Mouse (Mus musculus): ENCODE measurements around the gene Zfp93.

DNA sequence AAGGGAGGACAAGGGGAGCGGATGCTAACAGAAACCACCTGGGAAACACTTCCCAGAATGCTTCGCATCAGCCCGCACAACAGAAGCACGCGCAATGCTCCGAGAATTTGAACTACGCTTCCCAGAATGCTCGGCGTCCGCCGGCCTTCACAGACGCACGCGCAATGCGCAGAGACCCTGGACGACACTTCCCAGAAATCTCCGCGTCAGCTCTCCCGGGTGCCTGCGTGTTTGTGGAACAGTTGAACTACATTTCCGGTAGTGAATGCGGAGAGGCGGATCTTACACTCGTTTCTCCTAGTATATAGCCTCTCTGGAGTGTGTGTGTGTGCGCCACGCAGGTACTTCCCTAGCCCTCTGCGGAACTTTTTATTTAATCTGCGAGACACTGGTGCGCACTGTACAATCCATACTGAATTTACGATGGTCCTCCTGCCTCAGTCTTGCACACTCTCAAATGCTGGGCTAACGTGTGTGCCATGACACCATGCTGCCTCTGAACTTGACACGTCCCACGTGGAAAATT lies 46.4 kb downstream of the Zfp93 start, which contains the start of gene Zfp94:
- TF ChIP-seq CTCF (IDR thresholded peaks at IDR 0.05; ENCODE audit: low read depth) (no peak), EP300 (IDR thresholded peaks at IDR 0.05; ENCODE audit: low read depth) (no peak)

Measured in heart, postnatal 0 days (tissue).